Mouse (Mus musculus) CD8-positive naive resting alpha-beta T cell, adult 2 months (primary cell): ENCODE data around the gene Clptm1.

Experiments used
- DNase-seq, 2 experiments: peaks; one replicate each; pipeline ENCODE4 v3.0.0; 2022; ENCODE audit warnings: low read depth in 2 of 2, low spot score in 2 of 2

The Clptm1 gene

DNA sequence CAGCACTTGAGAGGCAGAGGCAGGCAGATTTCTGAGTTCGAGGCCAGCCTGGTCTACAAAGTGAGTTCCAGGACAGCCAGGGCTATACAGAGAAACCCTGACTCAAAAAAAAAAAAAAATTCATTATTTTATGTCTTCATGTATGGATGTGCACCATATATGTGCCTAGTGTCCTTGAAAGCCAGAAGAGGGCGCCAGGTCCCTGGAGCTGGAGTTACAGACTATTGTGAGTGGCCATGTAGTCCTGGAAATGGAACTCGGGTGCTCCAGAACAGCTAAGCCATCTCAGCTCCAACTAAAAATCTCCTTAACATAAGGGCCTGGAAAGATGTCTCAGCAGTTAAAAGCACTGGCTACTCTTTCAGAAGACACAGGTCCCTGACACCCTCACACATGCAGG, 1.9 kb upstream of the Clptm1 start:
- DNase-seq, result no peak

DNA sequence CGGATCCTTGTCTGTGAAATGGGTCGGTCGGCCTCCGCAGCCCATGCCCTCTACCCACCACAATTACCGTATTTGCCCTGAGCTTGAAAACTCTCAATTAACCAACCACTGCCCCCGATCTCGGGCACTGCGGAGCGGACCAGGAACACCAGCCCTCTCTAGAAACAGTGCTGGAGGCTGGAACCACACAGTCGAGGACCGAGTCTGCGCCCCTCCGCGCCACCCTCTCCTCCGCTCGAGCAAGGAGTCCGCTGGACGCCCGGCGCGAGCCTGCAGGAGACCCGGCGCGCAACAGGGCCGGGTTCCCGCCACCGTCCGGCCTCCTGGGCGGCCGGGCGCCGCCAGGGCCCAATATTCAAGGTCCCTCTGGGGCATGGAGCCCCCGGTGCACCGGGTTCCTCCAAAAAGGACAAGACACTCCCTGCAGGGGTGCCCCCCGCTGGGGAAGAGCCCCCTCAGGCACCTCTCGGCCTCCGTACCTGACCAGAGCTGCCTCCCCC, 328 bp downstream of the Clptm1 start:
- no peak for DNase-seq

DNA sequence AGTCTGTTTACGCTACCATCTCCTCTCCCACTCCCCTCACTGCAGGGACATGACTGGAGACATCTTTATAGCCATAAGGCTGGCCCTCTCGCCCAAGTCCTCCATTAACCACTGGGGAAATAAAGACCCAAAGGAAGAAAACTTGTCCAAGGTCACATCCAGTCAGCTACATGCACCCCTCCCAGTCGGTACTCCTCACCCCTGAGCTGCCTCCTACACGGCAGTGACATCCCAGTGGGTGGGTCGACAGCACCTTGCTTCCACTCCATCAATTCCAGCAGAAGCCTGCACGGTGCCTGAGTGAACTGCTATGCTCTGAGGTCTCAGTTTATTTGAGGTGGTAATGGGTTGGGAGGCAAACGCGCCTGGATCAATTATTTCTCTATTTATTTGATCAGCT, 893 bp downstream of the Clptm1 start:
- peak in 1 of 2 experiments; percentile 8 for DNase-seq

DNA sequence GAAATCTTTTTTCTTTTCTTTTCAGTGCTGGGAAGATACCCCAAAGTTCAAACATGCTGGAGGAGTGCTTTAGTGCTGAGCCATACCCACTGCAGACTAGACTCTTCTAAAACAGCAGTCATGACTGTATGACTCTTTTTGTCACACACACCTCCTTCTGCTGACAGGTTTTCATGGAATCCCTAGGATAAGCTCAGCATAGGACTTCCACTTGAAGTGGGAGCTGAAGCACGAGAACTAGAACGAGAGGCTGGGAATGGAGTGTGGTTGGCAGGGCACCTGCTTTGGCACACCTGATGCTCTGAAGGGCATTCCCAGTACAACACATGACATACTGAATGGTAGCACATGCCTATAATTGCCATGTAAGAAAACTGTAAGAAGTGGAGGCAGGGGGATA, 12.2 kb downstream of the Clptm1 start:
- no peak for DNase-seq

DNA sequence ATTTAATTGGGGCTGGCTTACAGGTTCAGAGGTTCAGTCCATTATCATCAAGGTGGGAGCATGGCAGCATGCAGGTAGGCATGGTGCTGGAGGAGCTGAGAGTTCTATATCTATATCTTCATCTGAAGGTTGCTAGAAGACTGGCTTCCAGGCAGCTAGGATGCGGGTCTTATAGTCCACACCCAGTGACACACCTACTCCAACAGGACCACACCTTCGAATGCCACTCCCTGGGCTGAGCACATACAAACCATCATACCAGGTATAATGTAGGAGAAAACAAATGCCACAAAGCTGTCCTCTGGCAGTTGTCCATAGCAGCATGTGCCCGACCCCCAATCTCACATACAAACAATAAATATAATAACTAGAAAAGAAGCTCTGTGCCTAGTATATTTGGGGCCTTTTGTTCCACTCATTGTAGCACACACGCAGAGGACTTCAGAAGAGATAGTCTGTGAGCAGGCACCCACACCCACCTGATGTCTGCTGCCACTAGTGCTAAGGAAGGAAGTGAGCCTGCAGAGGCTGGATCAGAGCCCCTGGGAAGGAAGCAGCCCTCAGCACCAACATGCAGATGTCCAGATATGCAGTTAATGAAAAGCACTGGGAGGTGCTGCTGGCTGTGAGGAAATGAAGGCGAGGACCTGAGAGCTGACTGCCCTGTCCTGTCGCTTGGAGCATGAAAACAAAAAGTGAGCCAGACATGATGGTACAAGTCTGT, 13.6 kb downstream of the Clptm1 start:
- no peak for DNase-seq

DNA sequence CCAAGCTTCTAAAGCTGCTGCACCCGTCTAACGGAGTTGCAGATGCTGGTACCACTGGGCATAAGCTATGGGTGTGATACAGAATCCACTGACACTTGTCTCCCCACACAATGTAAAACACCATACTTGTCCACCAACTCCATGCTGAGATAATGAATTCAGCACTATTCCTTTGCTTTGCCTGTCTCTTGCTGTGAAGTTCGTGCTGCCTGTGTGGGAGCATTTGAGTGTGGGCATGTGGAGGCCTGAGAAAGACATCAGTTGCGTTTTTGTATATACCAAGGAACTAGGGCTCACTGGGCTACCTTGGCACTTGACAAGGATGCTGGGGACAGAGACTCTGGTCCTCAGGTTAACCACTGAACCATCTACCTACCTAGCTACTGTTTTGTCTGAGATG, 23.6 kb downstream of the Clptm1 start:
- no peak for DNase-seq

DNA sequence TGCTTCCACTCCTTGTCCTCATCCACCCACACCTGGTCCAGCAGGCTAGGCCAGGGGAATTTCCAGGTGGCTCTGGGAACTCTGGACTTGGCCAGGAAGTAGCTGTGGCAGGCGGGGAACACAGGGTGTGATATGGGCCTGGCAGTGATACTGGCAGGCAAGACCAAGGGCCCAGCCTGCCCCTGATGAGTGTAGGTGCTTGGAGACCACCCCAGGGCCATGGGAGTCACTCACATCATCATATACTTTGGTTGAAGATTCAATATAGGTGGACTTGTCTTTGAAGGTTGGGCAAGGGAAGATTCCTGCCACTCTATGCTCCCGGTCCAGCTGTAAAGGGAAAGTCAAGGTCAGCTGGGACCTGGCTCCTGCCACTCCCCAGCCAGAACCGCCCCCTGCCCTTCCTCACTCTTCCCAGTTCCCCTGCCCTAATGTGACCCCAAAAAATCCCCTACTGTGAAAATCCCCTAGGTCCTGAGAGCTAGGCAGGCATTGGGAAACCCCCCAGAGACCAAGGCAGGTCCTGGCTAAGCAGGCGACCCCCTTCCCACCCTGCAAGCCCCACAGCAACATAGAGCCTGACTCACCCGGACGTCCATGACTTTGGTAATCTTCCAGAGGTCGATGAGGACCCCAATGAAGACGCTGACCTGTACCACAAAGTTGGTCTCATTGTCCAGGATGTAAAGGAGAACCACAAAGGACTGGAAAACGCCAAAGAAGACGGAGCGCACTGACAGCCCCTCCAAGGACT, 29.6 kb downstream of the Clptm1 start:
- no peak for DNase-seq

DNA sequence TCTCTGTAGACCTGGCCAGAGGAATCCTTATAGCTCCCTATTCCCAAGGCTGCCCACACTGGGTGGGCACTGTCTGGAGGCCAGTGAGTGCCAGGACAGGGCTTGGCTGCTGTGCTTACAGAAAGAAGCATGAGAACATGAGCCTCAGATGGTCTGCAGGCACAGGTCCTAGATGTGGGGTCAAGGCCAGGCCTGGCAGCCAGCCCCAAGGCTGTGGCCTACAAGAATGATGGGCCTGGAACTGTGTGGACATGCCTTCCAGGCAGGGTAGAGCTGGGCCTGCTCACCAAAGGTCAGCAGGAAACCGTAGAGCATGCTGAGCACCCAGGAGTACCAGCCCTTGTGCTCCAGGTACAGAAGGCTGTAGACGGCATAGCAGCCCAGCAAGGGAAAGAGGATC, 30.2 kb downstream of the Clptm1 start:
- no peak for DNase-seq

DNA sequence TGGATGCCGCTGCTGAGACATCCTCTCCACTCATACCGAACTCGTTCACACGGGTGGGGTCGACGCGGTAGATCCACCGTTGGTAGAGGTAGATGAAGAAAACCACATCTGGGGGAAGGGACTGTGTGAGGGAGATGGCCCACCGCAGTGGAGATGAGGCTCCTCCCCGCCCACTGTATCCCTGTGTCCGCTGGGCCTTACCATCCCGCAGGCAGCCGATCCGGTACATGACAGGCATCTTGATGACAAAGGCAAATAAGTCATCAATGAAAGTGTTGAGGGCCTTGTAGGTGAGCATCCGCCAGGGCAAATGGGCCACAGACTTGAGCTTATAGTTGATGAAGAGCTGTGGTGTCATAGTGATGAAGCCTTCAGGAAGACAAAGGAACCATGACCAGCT, 31.0 kb downstream of the Clptm1 start:
- no peak for DNase-seq

DNA sequence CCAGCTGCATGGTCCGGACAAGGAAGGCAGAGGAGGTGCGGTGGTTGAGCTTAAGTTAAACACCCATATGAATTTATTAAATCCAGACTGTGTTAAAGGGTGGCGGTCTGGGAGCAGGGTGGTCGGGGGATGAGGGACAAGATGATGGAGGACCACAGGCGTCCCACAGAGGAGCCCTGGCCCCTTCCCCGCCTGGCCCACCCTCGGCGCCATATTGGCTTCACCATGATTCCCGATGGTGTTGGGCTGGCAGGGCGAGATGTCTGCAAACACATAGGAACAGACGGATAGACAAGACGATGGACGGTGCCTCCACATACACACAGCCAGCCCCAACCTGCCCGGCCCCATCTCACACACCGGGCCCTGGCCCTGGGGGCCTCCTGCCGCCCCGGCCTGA, 31.6 kb downstream of the Clptm1 start:
- DNase-seq, result no peak

DNA sequence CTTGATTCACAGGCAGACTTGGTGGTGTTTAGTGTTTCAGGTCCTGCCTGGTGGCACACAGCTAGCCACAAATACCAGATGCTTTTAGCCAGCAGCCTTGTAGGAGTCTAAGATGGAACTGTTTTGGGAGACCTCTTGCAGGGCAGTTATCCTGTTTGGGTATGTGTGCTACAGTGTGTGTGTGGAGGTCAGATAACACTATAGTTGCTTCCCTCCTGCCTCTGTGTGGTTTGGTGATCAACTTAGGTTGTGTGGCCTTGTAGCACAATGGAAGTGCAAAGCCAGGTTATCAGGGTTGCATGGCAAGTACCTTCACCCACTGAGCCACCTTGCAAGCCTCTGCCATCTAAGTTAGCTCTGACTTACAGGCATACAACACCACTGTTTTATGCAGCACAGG, 32.1 kb downstream of the Clptm1 start:
- no peak for DNase-seq

DNA sequence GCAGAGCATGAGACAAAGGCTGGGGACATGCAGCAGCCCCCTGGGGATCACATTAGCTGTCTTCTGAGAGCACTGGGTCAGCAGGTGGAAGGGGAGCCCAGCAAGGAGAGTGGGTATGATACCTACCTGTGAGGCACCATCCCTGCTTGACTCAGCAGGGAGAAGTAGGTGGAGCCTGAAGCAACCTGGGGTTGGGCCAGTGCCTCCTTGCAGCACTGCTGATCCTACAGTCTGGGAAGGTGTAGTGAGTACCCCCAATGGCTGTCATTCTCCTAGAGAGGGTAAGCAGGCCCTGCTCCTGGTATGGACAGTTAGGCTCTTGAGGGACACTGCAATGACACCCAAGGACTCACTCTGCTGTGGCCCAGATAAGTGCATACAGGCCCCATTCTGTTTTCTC, 32.6 kb downstream of the Clptm1 start:
- DNase-seq, result no peak

DNA sequence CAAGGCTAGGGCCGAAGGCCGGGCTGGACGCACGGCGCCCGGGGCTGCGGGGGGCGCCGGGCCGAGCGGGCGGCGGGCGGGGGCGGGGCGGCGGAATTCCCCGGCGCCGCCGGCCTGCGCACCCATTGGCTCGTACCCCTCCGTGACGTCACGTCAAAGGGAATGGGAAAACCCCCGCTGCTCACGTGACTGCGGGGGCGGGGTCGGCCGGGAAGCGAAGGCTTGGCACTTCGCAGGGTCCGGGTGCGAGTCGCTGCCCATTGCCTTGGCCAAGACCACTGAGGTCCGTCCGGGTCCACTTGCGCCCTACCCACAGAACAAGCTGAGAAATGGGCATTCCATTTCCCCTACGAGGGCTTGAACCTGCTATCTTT, 35.5 kb downstream of the Clptm1 start, which contains the start of gene Relb:
Relb (minus strand) TSS at position 78 of the 374 bp plus-strand sequence.
- DNase-seq, result peak; percentile 82

DNA sequence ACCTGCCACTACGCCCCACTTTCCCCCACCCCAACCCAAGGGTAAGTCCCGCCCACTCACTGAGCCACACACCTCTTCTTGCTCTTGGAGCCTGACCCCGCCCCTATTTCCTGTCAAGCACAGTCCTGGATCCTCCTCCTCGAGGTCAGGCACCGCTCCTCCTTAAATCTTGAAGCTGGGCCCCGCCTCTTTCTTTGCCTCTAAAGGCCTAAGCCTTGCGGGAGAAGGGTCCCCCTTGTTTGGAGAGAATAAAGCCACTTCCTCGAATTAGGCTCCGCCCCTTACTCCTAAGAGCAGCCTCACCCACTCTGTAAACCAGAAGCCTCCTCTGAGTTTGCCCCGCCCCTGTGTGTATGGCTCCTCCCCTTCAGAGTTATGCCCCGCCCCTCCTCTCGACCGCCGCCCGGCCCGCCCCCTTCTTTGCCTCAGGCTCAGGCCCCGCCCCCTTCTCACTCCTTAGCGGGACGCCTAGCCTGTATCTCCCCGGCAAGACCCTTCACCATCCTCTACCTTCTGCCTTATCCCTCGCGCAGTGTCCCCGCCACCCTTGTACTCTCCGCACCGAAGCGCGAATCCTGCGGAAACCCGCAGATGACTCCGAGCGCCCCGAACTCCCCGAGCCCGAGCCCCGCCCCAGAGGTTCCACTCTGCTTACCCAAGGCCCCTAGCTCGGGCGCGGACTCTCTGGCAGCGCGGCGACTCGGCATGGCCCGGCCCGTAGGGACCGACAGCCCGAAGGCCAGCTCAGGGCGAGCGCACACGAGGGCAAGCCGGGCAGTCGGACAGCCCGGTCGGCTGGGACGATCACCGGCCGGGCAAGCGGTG, 36.1 kb downstream of the Clptm1 start:
- peak; percentile 95 to 97 for DNase-seq

DNA sequence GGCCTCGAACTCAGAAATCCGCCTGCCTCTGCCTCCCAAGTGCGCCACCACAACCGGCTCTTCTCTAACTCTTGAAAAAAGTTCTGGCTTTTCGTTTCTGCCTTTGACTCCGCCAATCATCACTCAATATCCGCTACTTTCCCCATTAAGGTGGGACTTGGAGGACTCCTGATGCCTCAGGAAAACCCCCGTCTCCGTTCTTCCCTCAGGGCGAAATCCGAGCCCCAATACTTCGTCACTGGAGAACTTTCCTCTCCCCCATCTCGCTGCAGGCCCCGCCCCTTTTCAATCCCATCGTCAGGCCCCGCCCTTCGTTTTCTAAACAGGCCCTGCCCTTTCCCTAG, 36.7 kb downstream of the Clptm1 start:
- no peak for DNase-seq

DNA sequence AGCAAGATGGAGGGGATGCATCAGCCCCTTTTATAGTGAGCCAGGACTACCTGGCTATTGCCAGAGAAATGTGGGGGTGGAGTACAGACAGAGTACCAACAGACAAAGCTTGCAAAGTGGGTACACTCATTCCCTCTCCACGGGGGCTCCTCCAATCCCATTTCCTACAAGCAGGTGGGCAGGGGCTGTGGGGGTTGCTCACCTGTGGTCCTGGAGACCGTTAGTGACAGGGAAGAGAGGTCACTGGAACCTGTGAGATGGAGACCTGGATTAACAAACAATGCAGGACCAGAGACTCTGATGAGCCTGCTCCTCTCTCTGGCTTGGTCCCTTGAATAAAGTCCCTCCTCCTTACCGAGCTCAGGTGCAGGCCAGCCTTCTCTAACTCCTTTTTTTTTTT, 37.1 kb downstream of the Clptm1 start:
- no peak for DNase-seq

DNA sequence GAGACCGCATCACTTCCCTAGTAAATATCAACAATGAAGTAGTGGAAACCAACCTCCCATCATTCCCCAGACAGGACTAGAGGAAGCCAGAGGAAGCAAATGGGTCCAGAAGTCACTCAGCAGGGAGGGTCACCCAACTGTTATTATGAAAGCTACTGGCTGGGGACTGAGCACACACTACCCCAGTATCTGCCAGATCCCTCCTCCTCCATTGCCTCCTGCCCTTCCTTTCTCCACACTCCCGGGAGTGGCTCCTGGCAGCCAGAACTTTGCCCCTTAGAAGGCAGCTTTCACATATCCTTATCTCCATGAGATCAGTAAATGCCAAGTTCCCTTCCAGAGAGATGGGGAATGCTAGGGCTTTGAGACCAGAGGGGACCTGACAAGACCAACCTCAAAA, 41.4 kb downstream of the Clptm1 start:
- no peak for DNase-seq

DNA sequence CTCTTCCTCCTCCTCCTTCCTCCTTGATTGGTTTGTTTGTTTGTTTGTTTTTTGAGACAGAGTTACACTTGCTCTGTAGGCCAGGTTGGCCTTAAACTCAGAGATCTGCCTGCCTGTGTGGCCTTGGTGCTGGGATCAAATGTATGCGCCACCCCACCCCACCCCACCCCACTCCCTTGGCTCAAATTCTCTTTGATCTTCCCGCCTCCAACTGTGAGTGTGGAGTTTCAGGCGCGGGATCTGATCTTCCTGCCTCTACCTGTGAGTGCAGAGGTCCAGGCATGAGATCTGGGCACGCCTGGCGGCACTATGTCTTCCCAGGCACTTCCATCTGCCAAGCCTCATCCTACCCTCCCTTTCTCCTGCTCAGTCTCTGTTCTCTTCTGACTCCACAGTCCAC, 42.6 kb downstream of the Clptm1 start:
- DNase-seq, result no peak

DNA sequence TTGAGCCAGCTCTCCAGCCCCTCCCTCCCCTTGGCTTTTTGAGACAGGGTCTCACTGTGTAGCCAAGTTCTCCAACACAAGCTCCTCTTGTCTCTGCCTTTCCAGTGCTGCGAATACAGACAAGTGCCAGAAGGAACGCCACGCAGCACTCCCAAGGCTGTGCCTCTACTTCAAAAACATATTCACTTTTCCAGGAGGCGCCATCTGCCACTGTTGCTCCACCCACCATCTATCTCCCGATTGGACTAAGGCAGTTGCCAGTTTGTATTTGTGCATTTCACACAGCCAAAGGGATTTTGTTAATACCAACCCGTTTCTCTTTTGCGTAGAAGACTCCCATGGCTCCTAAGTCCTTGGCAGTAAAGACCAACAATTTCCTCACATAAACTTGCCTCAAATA, 44.0 kb downstream of the Clptm1 start:
- DNase-seq, result no peak

DNA sequence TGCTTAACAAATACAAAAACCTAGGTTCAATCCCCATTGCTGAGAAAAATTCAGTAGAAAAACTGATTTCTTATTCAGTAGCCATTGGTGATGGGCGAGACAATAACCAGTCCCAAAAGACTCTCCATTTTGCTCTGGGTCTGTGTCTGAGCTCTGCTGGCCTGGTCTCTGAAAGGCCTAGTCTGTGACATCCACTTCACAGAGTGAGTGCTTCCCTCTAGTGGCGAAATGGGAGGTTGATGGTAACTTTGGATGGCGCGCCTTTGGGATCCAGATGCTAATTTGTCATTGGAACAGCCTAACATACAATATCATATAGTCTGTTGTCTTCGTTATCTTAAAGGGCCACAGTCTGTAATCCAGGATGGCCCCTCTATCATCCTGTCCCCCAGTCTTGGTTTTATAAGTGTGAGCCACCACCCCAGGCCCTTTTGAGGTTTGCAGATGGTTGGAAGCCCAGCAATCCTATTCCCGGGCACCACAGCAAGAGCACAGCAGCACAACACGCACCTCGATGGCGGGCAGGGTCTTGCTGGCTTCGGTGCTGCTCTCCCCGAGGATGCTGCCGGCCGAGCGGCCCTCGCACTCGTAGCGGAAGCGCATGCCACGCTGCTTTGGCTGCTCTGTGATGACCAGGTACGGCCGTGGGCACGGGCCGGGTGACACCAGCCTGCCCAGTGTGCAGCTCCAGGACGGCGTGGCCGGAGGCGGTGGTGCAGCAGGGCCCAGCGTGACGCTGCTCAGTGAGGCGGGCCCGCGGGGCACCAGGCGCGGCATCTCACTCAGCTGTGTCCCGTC, 45.6 kb downstream of the Clptm1 start:
- DNase-seq, result peak; percentile 58 to 70

DNA sequence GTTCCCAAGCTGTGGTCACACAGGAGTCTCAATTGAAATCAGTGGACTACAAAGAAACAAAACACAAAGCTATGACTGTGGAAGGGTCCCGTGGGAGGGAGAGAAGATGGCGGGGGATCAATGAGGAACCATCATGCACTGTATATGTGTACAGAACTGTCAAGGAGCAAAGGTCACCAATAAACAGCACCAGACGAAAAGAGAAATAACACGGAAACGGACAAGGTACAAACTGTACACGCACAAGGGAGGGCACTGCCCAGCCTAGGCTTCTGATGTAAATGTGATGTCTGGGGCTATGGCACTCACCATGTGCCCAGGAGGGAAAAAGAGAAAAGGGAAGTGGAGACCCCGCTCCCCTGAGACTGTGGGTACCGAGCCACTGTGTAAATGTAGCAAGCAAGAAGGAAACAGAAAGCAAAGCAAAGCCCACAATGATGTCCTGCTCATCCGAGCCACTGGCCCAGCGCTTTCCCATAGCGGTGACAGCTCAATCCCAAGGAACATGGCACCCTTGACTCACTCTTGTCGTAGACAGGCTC, 49.7 kb downstream of the Clptm1 start:
- DNase-seq, result no peak
